Mouse (Mus musculus) left cerebral cortex, adult 11 months (tissue): ENCODE data around the gene Psme2.
A peak's percentile ranks its signal among the peaks of the same experiment; 100 is the strongest.

ENCODE experiments used
- DNase-seq: peaks from one replicate; pipeline ENCODE4 v3.0.0; 2022; ENCODE audit warnings: low spot score

The Psme2 gene

GRCm38 (mm10) chr14:55567496-55567895 is 23.4 kb downstream of the Psme2 start:
- no peak for DNase-seq

GRCm38 (mm10) chr14:55565748-55566147 is 25.2 kb downstream of the Psme2 start:
- no peak for DNase-seq

- DNase-seq: no peak
Observed at GRCm38 (mm10) chr14:55563249-55563648, 27.7 kb downstream of the Psme2 start.

- no peak for DNase-seq
Observed at GRCm38 (mm10) chr14:55561860-55562259, 29.1 kb downstream of the Psme2 start.

- DNase-seq: peak; percentile 99
Observed at GRCm38 (mm10) chr14:55560202-55561073, 30.5 kb downstream of the Psme2 start, which contains the start of gene A730061H03Rik. A730061H03Rik (minus strand) TSS chr14:55560406.

GRCm38 (mm10) chr14:55559799-55560201 is 31.1 kb downstream of the Psme2 start, which contains the start of gene Dcaf11:
Dcaf11 (plus strand) TSS chr14:55560006.
- peak; percentile 73 for DNase-seq

GRCm38 (mm10) chr14:55558740-55559448 is 32.0 kb downstream of the Psme2 start:
- no peak for DNase-seq

GRCm38 (mm10) chr14:55557587-55557986 is 33.3 kb downstream of the Psme2 start:
- no peak for DNase-seq

- DNase-seq: peak; percentile 45
Observed at GRCm38 (mm10) chr14:55557003-55557402, 33.9 kb downstream of the Psme2 start.

- no peak for DNase-seq
Observed at GRCm38 (mm10) chr14:55555788-55556187, 35.1 kb downstream of the Psme2 start.

- DNase-seq: no peak
Observed at GRCm38 (mm10) chr14:55554635-55555034, 36.3 kb downstream of the Psme2 start.

GRCm38 (mm10) chr14:55551794-55552193 is 39.1 kb downstream of the Psme2 start:
- DNase-seq: no peak

GRCm38 (mm10) chr14:55551347-55551746 is 39.6 kb downstream of the Psme2 start:
- no peak for DNase-seq

GRCm38 (mm10) chr14:55550191-55550590 is 40.7 kb downstream of the Psme2 start:
- DNase-seq: no peak

- DNase-seq: no peak
Observed at GRCm38 (mm10) chr14:55544334-55544733, 46.6 kb downstream of the Psme2 start.

- DNase-seq: no peak
Observed at GRCm38 (mm10) chr14:55542268-55542667, 48.6 kb downstream of the Psme2 start.

- no peak for DNase-seq
Observed at GRCm38 (mm10) chr14:55540787-55541321, 50.1 kb downstream of the Psme2 start.

GRCm38 (mm10) chr14:55540067-55540786 is 50.7 kb downstream of the Psme2 start, which contains the start of gene Pck2:
Pck2 (plus strand) TSS chr14:55540266.
- peak; percentile 64 for DNase-seq
